Mouse (Mus musculus) liver, embryonic 15.5 days (tissue): ENCODE measurements around the gene Fbxl17. TPM values are rescaled to one million over a fixed set of nuclear protein-coding genes. Genes with fewer than 3 reads are reported as not detected.

Source experiments
- ATAC-seq: fragments of 200-750 bp; cut with Nextera tagmentation; 2 replicates; pipeline ENCODE4 v1.8.0; 2017; ENCODE audit warnings: moderate number of reproducible peaks, mild to moderate bottlenecking, moderate library complexity; ENCODE audit not compliant: insufficient read depth
- H3K27ac ChIP-seq: fragments of 300-500 bp; sonication (generic); replicated peaks from 2 replicates; pipeline ENCODE4 v1.5.1; 2015; ENCODE audit warnings: mild to moderate bottlenecking, inconsistent platforms
- H3K27me3 ChIP-seq: fragments of 300-500 bp; sonication (generic); 2 replicates; pipeline ENCODE4 v1.6.1; 2015; ENCODE audit warnings: mild to moderate bottlenecking, inconsistent platforms
- H3K36me3 ChIP-seq: fragments of 300-500 bp; sonication (generic); replicated peaks from 2 replicates; pipeline ENCODE4 v1.6.1; 2015; ENCODE audit warnings: moderate library complexity, mild to moderate bottlenecking, inconsistent platforms
- H3K4me1 ChIP-seq: fragments of 300-500 bp; sonication (generic); replicated peaks from 2 replicates; pipeline ENCODE4 v1.6.1; 2015; ENCODE audit warnings: inconsistent platforms
- H3K4me2 ChIP-seq: fragments of 300-500 bp; sonication (generic); 2 replicates; pipeline ENCODE4 v1.6.1; 2015; ENCODE audit warnings: moderate library complexity, mild to moderate bottlenecking, inconsistent platforms
- H3K4me3 ChIP-seq: fragments of 300-500 bp; sonication (generic); replicated peaks from 2 replicates; pipeline ENCODE4 v1.5.1; 2015; ENCODE audit warnings: mild to moderate bottlenecking, inconsistent platforms
- H3K9ac ChIP-seq: fragments of 300-500 bp; sonication (generic); 2 replicates; pipeline ENCODE4 v1.6.1; 2015; ENCODE audit warnings: moderate library complexity, mild to moderate bottlenecking, inconsistent platforms
- H3K9me3 ChIP-seq: fragments of 300-500 bp; sonication (generic); replicated peaks from 2 replicates; pipeline ENCODE4 v1.6.1; 2016; ENCODE audit warnings: inconsistent platforms
- WGBS: fragments of 180-500 bp; shearing (Covaris S2); methylation state at CpG from one replicate; pipeline ENCODE4 v1.1.7; 2015; ENCODE audit warnings: mixed read lengths; ENCODE audit not compliant: insufficient replicate concordance; 5-methylcytosine and 5-hydroxymethylcytosine counted together
- polyA plus RNA-seq: library from polyadenylated mRNA; unstranded; fragments of >200 nt; fragmentation: Nextera tagmentation; extraction: Ambion mirVana; gene quantifications from 2 replicates; pipeline ENCODE4 v1.2.1, GENCODE M21; 2015

Fbxl17 gene
- polyA plus RNA-seq, 1 experiment from 2014 or later, result 1.8 TPM

DNA sequence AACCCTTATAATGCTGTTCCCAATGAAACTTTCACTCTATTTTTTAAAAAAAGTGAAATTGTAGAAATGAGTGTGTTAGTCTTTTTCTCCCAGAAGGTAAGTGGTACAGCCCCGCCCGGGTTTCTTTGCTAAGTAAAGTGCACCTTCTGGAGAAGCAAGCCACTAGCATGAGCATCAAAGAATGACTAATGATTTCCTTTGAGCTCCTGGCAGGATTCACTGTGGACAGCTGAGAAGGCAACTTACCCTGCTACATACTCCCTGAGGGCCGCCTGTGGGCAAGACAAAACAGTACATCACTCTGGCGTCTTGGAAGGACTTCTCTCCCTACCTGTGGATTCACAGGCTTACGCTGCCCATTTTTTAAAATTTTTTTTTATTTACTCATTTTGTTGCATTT lies 217.8 kb downstream of the Fbxl17 start:
- Histone ChIP-seq H3K36me3 (no peaks in the 10 kb centered on the region), H3K9me3 (no peaks in the 10 kb centered on the region), H3K4me2 (no peak overlapping the region), H3K4me1 (peaks cover 22% of the 10 kb centered on the region), H3K27ac (no peak overlapping the region), H3K27me3 (no peaks in the 10 kb centered on the region), H3K4me3 (no peak overlapping the region), H3K9ac (no peak overlapping the region; the same call in 1 of the 2 replicates)
- no peak for ATAC-seq
- 72% methylated on average over 5 of the region's 5 CpGs for WGBS

DNA sequence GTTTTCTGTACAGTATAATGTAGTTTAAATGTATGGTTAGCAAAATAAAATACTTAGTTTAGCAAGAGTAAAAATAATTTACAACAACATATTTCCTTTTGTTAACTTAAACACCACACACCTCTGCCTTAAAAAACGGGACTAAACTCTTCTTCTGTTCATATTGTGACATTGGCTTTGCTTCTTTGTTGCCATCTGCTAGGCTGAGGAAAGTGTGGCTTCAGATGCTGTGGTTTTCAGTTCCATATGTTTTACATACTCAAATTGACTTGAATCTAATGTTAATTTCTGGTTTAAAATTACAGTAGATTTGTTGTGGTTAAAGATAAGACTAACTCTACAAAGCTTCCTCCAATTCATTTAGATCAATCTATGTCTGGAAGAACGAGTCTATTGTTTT lies 218.8 kb downstream of the Fbxl17 start:
- H3K9ac ChIP-seq, result no peak overlapping the region
- no peak overlapping the region for H3K4me3 ChIP-seq
- 48% methylated on average over 2 of the region's 2 CpGs for WGBS
- H3K27ac ChIP-seq, result no peak overlapping the region
- H3K27me3 ChIP-seq, result no peaks in the 10 kb centered on the region
- no peak overlapping the region for H3K4me2 ChIP-seq
- ATAC-seq, result no peak
- H3K4me1 ChIP-seq, result peaks cover 21% of the 10 kb centered on the region
- H3K9me3 ChIP-seq, result no peaks in the 10 kb centered on the region
- H3K36me3 ChIP-seq, result no peaks in the 10 kb centered on the region

DNA sequence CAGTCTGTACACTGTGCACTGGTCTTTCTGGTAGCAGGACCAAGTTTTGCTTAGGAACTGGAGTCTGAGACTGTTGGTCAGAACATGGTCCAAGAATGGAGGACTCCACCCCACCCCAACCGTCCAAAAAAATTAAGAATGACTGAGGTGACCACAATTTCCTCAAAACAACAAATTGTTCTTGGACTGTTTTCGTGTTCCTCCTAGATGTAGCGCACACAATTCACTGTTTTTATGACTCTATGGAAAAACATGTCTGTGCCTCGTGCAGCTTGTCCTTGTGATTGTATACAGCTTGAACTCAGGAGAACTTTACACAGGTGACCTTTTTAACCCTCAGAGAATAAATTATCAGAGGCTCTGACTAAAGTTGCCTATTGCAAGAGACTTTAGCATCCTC lies 220.7 kb downstream of the Fbxl17 start:
- H3K4me2 ChIP-seq, result no peak overlapping the region
- H3K9me3 ChIP-seq, result no peaks in the 10 kb centered on the region
- H3K27ac ChIP-seq, result no peak overlapping the region
- peaks cover 5% of the 10 kb centered on the region for H3K4me1 ChIP-seq
- no peak overlapping the region for H3K9ac ChIP-seq
- 31% methylated on average over 4 of the region's 4 CpGs for WGBS
- no peak overlapping the region for H3K4me3 ChIP-seq
- no peak for ATAC-seq
- H3K27me3 ChIP-seq, result no peaks in the 10 kb centered on the region
- no peaks in the 10 kb centered on the region for H3K36me3 ChIP-seq

DNA sequence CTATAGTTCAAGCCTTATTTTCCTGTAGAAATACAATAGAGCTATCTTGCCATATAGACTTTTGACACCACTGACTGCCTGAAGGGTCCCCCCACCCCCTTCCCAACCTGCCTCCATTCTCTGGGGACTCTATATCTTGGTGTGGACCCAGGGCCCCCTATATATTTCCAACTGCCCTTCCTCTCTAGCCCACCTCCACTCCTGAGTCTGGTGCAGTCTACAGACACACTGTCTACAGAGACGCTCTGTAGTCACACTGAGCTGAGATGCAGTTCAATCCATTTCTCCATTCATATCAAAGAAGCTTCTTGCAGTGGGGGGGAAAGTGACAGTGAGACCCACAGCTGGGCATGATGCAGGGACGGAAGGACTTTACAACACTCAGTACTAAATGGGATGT lies 226.5 kb downstream of the Fbxl17 start:
- Histone ChIP-seq H3K4me3 (no peak overlapping the region), H3K4me2 (no peak overlapping the region), H3K9ac (no peak overlapping the region), H3K9me3 (no peaks in the 10 kb centered on the region), H3K36me3 (no peaks in the 10 kb centered on the region), H3K4me1 (no peaks in the 10 kb centered on the region), H3K27ac (no peak overlapping the region; the same call in 1 of the 2 replicates), H3K27me3 (no peaks in the 10 kb centered on the region)
- 78% methylated on average over 2 of the region's 2 CpGs for WGBS
- ATAC-seq, result no peak

DNA sequence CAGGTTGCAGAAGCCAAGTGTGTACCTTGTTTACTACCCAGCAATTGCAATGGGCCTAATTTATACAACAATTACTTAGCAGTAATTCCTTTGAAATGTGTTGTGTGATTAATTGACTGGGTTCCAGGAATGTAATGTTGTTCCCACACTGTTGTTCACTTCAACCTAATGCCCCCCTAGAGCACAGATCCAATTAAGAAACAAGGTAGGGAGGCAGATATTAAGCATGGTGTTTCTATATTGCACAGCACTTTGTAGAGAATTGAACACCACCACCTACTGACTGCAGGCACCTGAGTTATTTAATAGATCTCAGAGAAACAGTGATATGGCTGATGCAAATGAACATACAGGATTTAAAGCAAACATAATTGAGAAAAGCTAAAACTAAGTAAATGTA lies 226.9 kb downstream of the Fbxl17 start:
- Histone ChIP-seq H3K27ac (no peak overlapping the region), H3K4me2 (no peak overlapping the region), H3K4me3 (no peak overlapping the region), H3K36me3 (no peaks in the 10 kb centered on the region), H3K9ac (no peak overlapping the region), H3K9me3 (no peaks in the 10 kb centered on the region), H3K4me1 (no peaks in the 10 kb centered on the region), H3K27me3 (no peaks in the 10 kb centered on the region)
- ATAC-seq, result no peak

DNA sequence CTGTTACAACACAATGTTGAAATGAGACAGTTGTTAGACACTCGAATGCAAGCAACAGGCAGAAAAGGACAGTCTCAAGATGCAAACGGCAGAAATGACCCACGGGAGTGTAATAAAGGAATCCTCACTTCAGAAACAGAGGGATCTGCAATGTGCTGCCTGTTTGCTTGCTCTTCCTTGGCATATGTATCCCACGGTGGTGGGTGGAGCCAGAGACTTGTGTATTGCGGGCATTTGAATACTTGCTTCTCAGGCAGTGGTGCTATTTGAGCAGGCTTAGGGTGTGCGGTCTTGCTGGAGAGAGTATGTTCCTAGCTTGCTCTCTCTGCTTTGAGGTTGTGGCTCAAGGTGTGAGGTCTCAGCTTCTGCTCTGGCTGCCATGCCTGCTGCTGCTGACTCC lies 228.8 kb downstream of the Fbxl17 start:
- 74% methylated on average over 6 of the region's 6 CpGs for WGBS
- Histone ChIP-seq H3K27ac (no peak overlapping the region), H3K9me3 (no peaks in the 10 kb centered on the region), H3K9ac (no peak overlapping the region), H3K4me1 (peaks cover 4% of the 10 kb centered on the region; the same call in 1 of the 2 replicates), H3K27me3 (no peaks in the 10 kb centered on the region), H3K4me2 (no peak overlapping the region), H3K36me3 (no peaks in the 10 kb centered on the region), H3K4me3 (no peak overlapping the region)
- ATAC-seq, result no peak

DNA sequence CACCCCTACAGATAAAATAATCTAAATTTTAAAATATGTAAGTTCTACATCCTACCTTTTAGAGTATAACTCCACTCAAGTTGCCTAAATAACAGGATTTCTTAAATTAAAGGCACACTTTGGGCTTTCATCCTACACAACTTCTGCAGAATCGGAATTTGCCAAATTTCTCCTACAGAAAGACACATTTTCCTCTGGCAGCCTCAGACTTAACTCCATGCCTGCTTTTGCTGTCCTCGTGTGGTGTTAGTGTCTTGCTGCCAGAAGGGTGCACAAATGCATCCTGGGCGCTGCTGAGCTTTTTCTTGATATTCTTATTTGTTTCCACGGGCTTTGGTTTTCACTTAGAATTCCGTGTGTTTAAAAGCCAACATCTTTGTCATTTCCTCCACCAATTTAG lies 229.3 kb downstream of the Fbxl17 start:
- Histone ChIP-seq H3K27me3 (no peaks in the 10 kb centered on the region), H3K9me3 (no peaks in the 10 kb centered on the region), H3K9ac (no peak overlapping the region), H3K36me3 (no peaks in the 10 kb centered on the region), H3K4me2 (no peak overlapping the region), H3K4me1 (peaks cover 6% of the 10 kb centered on the region; the same call in 1 of the 2 replicates), H3K4me3 (no peak overlapping the region), H3K27ac (no peak overlapping the region)
- WGBS, result 77% methylated on average over 5 of the region's 5 CpGs
- ATAC-seq, result no peak

DNA sequence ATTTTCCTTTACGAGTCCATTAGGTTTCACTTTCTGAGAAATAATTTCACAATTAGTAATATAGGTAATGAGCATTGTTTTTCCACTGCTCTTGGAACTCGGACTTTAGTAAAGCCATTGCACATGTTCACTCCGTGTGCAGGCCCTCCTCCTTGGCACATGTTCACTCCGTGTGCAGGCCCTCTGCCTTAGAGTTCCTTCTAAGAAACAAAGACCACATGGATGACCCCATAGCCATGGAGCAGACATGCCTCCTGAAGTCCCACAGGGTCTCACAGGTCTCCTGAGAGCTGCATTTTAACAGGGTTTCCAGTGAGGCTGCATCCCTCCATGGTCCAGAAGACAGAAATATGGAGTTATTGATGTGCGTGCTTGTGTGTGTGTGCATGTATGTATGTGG lies 237.1 kb downstream of the Fbxl17 start:
- H3K4me3 ChIP-seq, result no peak overlapping the region
- 79% methylated on average over 5 of the region's 5 CpGs for WGBS
- peak overlapping the region; percentile 77 for H3K27ac ChIP-seq

DNA sequence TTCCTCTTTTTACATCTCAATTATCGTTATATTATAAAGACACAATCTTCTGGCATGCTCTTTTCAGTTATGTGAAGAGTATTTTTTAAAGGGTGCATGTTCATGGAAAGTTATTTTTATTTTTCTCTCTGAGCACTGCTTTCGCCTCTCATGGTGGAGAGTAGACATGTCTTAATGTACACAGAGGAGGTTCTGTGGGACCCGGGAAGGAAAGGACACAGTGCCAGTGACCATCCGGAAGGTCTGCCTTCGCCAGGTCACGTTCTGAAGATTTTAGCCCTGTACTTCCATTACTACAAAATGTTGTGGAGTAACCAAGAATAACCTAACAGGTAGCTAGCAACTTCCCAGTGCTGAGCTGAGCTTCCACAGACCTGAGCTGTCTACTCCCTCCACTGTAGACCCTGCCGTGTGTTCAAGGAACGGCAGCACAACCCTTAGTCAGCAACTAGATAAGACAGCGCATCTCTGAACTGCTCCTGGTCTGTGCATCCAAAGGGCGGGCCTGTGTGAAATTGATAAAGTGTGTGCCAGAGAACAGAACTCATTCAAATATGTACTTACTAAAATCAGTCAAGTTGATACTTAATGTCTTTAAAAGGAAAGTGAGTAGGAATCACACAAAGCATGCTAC lies 238.2 kb downstream of the Fbxl17 start:
- Histone ChIP-seq H3K9me3 (no peaks in the 10 kb centered on the region), H3K4me1 (peaks cover 47% of the 10 kb centered on the region), H3K4me3 (no peak overlapping the region), H3K4me2 (peak overlapping the region; percentile 61), H3K27me3 (no peaks in the 10 kb centered on the region), H3K27ac (peak overlapping the region; percentile 95), H3K9ac (peak overlapping the region; percentile 54), H3K36me3 (no peaks in the 10 kb centered on the region)
- ATAC-seq, result peak; percentile 100
- 40% methylated on average over 10 of the region's 10 CpGs for WGBS

More for the DNA sequence above, 237.1 kb downstream of the Fbxl17 start:
- H3K9ac ChIP-seq, result 0 out of 2 replicates have a peak overlapping the region, but pooled peaks have one; percentile 12
- H3K4me2 ChIP-seq, result peak overlapping the region; percentile 6
- H3K27me3 ChIP-seq, result no peaks in the 10 kb centered on the region
- H3K9me3 ChIP-seq, result no peaks in the 10 kb centered on the region
- no peaks in the 10 kb centered on the region for H3K36me3 ChIP-seq
- H3K4me1 ChIP-seq, result peaks cover 50% of the 10 kb centered on the region
- no peak for ATAC-seq

DNA sequence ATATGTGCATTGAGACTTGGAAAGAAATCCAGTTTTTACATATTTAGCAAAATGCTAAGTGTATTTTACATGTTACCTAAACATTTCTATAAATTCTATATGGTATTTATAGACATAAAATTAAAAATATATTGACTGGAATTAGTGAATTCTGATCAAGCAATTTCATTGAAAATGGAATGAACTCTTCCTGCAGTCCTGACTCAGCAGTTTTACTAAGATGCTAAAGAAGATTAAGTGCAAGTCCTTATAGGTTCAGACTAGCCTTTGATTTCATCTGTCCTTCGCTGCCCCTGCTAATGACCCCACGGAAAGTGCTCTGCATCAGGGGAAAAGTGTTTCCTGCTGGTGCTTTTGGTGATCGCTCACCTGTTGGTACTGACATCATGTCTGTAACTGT lies 240.7 kb downstream of the Fbxl17 start:
- no peaks in the 10 kb centered on the region for H3K27me3 ChIP-seq
- no peaks in the 10 kb centered on the region for H3K9me3 ChIP-seq
- 80% methylated on average over 3 of the region's 3 CpGs for WGBS
- H3K4me3 ChIP-seq, result no peak overlapping the region
- no peaks in the 10 kb centered on the region for H3K36me3 ChIP-seq
- peak overlapping the region; percentile 45; the same call in 1 of the 2 replicates for H3K27ac ChIP-seq
- no peak overlapping the region for H3K9ac ChIP-seq
- peaks cover 38% of the 10 kb centered on the region for H3K4me1 ChIP-seq
- H3K4me2 ChIP-seq, result no peak overlapping the region
- no peak for ATAC-seq

DNA sequence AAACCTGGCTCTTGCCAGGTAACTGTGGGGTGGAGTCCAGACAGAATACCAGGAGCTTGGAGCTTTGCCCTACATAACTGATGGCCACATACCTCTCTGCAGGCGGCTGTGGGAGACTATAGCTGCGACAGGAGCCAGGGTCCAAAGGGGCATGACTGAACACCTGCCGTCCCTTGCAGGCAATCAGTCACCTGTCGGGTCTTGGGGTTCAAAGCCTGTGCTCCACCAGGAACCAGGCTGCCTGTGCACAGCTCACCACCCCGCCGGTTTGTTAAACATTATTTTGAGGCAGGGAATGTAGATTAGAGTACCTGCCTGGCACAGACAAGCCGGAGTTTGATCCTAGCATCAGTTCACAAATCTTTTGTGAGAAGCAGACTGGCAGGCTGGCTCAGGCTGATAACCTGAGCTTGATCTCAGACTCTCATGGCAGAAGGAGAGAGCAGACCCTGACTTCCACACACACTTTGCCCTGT lies 253.6 kb downstream of the Fbxl17 start:
- WGBS, result 48% methylated on average over 7 of the region's 7 CpGs
- H3K4me1 ChIP-seq, result peaks cover 8% of the 10 kb centered on the region
- no peaks in the 10 kb centered on the region for H3K27me3 ChIP-seq
- H3K4me2 ChIP-seq, result no peak overlapping the region
- H3K27ac ChIP-seq, result no peak overlapping the region
- no peak overlapping the region for H3K9ac ChIP-seq
- no peaks in the 10 kb centered on the region for H3K9me3 ChIP-seq
- H3K36me3 ChIP-seq, result no peaks in the 10 kb centered on the region
- no peak overlapping the region for H3K4me3 ChIP-seq
- ATAC-seq, result peak; percentile 65

DNA sequence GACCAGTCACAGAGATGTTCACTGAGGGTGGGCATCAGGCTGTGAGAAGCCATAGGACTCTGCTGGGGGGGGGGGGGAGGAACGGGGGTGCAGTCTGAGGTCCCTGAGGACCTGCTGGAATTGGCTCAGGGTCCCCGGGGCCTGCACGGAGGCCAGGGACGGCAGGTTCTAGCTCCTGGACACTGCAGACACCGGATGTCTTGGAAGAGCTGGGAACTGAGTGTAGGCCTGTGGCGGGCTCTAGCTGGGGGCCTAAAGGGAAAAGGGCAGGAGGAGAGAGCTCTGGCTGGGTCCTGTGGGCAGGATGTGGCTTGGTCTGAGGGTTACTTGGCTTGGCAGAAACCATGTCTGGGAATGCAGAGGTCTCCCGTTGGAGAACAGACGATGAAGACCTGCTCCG lies 254.3 kb downstream of the Fbxl17 start:
- no peak overlapping the region for H3K9ac ChIP-seq

More for the DNA sequence above, 254.3 kb downstream of the Fbxl17 start:
- no peak overlapping the region for H3K4me3 ChIP-seq
- H3K27me3 ChIP-seq, result no peaks in the 10 kb centered on the region
- H3K36me3 ChIP-seq, result no peaks in the 10 kb centered on the region
- H3K4me1 ChIP-seq, result peaks cover 8% of the 10 kb centered on the region
- 86% methylated on average over 9 of the region's 9 CpGs for WGBS
- no peak overlapping the region for H3K27ac ChIP-seq
- H3K9me3 ChIP-seq, result no peaks in the 10 kb centered on the region
- ATAC-seq, result 0 out of 2 replicates have a peak, but pooled peaks have one; percentile 33
- no peak overlapping the region for H3K4me2 ChIP-seq
